Mouse (Mus musculus): ENCODE data around the gene Ust.

DNA sequence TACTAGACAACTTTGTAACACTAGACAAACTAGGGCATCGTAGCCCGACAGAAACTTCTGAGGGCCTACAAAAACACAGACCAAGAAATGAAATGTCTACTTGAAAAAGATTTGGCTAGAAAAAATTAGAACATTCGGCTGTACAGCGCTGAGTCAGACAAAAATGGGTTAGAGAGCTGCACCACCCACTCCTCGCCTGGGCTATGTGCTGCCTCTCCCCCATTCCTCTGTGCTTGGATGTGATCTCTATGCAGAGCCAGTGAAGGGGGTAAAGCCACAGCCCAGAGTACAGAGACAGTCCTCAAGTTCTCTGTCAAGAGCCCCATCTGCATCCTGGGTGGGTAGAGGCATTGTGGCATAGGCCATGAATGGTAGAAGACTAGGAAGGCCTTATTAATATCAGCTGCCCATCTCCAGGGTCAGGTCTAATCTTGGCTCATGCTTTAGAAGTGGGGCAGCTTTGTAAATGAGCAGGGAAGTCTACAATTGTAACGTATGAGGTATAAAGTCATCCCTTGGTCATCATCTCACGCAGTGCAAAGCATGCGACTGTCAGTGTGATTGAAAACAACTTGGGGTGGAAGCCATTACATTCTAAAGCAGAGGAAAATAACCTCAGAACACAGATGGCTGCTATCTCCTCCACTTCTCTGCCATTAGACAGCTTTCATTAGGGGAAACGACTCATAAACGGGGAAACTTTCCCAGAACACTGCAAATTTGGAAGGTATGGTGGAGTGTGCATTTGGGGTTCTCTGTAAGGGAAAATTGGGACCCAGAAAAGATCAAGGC lies 281.6 kb downstream of the Ust start:
- no peak for TF ChIP-seq CTCF (IDR thresholded peaks at IDR 0.05; ENCODE audit: low read depth, low read length)
- TF ChIP-seq TAL1 (conservative IDR thresholded peaks at IDR 0.05; ENCODE audit: low read depth, low read length): no peak
- TF ChIP-seq GATA1 (IDR thresholded peaks at IDR 0.05; ENCODE audit: borderline replicate concordance, low read length): no peak

Measured in G1E (cell line).